Mouse (Mus musculus): Measurements from ENCODE around the gene Nhsl1. TPM values are rescaled to one million over a fixed set of nuclear protein-coding genes. Genes with fewer than 3 reads are reported as not detected.

The Nhsl1 gene
- total RNA-seq, 2 experiments from 2014 or later = 4.4 to 5.7 TPM

Other genes starting within 250 kb of the Nhsl1 start
- under 1 TPM; 0.32 to 0.46 TPM for gene Ect2l, start 108.1 kb upstream of the Nhsl1 start, total RNA-seq (2021)
- 1 to 10 TPM; 6.8 to 8.8 TPM for gene Ccdc28a, start 84.0 kb upstream of the Nhsl1 start, total RNA-seq (2021)
- under 1 TPM; 0.61 to 0.86 TPM for gene Hebp2, start 227.1 kb downstream of the Nhsl1 start, total RNA-seq (2021)

Measured in gastrocnemius, postnatal 36 days (tissue).